Mouse (Mus musculus): ENCODE results near the gene Cyp2c39. TPM values are rescaled to one million over a fixed set of nuclear protein-coding genes. Genes with fewer than 3 reads are reported as not detected.

Cyp2c39 gene
- not detected for polyA plus RNA-seq (2017; shearing (Covaris generic))

DNA sequence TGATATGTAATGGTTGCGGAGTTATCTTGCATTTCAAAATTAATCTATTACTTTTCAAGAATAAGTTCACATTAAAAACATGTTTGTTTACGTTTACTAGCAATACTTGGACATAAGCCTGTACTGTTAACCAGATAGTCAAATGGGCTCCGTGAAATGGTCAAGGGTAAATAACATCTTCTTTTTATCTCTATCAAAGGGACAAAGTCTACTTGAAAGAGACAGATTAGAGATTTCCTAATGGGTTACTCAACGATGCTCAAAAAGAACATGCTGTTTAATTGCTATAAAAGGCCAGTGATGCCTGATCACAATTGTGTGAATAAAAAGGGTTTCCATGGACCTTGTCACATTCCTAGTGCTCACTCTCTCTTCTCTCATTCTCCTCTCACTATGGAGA lies at the start of gene Cyp2c39:
Gene Cyp2c39 (plus strand): TSS at position 329 of the 400 bp plus-strand sequence.

DNA sequence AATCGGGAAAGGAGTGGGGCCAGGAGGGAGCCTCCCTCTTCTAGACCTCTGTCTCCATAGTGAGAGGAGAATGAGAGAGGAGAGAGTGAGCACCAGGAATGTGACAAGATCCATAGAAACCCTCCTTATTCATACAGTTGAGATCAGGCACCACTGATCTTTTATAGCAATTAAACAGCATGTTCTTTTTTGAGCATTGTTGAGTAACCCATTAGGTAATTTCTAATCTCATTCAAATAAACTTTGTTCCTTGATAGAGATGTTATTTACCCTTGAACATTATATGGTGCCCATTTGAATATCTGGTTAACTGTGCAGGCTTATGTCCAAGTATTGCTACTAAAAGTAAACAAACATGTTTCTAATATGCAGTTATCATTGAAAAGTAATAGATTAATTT lies 47.7 kb upstream of the Cyp2c39 start, which contains the start of gene Cyp2c38:
Gene Cyp2c38 (minus strand): TSS at position 135 of the 400 bp plus-strand sequence.

Other genes with a start within 250 kb of the Cyp2c39 start
- not detected for gene Cyp2c29, start 241.5 kb upstream of the Cyp2c39 start, polyA plus RNA-seq (2017; shearing (Covaris generic))
- not detected for gene Cyp2c38, start 47.8 kb upstream of the Cyp2c39 start, polyA plus RNA-seq (2017; shearing (Covaris generic))
- not detected for gene Cyp2c67, start 138.2 kb downstream of the Cyp2c39 start, polyA plus RNA-seq (2017; shearing (Covaris generic))
- not detected for gene Cyp2c68, start 230.2 kb downstream of the Cyp2c39 start, polyA plus RNA-seq (2017; shearing (Covaris generic))

All from activated CD4-positive, CD25-positive, alpha-beta regulatory T cell, adult 9 weeks (primary cell).